Mouse (Mus musculus): ENCODE measurements around the gene Atp6v1d.

The Atp6v1d gene

DNA sequence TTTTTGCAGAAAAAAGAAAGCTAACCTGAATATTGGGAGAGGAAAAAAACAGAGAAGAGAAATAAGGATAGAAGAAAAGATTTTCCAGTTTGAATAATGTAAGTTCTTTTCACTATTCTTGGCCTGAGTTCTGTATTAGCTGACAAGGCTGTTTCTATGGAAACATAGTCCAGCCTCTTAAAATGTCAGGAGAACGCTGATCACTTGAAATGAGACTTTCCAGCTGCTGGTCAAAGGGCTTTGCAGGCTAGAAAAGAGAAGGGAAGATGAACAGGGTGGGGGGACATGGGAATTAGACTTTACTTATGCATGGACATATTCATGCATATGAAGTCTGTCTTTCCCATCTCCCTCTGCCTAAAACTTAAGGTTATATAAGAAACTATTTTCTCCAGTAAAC is 67.2 kb downstream of the Atp6v1d start:
- DNase-seq (ENCODE audit: extremely low spot score, low spot score): no peak

DNA sequence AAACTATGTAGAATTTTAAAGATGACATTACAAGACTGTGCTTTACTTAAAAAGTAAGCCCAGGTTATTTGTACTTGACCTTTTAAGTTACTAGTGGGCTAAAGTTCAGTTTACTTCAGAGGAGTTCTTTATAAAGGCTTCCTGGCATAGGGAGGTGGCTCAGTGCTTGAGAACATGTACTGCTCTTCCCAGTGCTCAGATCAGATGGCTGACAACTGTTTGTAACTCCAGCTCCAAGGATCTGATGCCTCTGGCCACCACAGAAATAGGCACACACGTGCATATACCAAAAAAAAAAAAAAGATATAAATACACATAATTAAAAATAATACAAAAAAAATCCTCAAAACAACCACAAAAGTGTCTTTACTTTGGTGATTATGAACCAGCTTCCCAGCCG is 70.6 kb downstream of the Atp6v1d start:
- DNase-seq (ENCODE audit: extremely low spot score, low spot score): no peak
